Mouse (Mus musculus) liver, embryonic 14.5 days (tissue): ENCODE results near the gene Fkbp15.

Experiments used
- CTCF ChIP-seq: IDR thresholded peaks from 2 replicates; pipeline ENCODE4 v1.5.1; 2016; ENCODE audit warnings: antibody characterized with exemption, low read depth, control low read depth
- EP300 ChIP-seq: IDR thresholded peaks from 2 replicates; pipeline ENCODE4 v1.6.1; 2016; ENCODE audit warnings: antibody characterized with exemption, low read depth

- TF ChIP-seq CTCF (no peak), EP300 (no peak)
Measured at GRCm38 (mm10) chr4:62360805-62361455, 582 bp upstream of the Fkbp15 start.
